Mouse (Mus musculus): ENCODE measurements around the gene Ttc3. TPM values are rescaled to one million over a fixed set of nuclear protein-coding genes. Genes with fewer than 3 reads are reported as not detected.
"Not testable (repeated sequence)": the region's sequence is repeated elsewhere in the genome, so short reads cannot be mapped to it uniquely, and the experiment has no call there.

Ttc3 gene
- polyA plus RNA-seq, 1 experiment from 2014 or later = 484 TPM

DNA sequence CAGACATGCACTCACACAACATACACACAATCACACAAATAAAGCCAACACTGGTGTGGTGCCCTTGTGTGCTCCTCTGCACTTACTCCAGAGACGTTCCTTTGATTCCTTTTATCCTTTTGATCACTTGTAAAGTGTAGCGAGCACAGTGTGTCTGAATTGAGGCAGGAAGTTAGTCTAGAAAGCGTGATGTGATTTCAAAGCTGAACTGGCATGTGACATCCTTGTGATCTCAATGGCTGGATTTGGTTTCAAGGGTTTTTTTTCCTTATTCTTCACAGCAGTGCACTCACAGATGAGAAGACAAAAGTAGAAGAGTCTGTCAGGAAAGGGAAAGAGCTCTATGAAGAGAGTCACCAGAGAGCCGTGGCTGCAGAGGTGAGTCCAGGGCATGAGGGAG, 83.7 kb downstream of the Ttc3 start:
- ATAC-seq (replicated peaks; ENCODE audit: low FRiP score) (no peak), DNase-seq (ENCODE audit: low spot score) (no peak)
- no peaks in the 10 kb centered on the region for H3K27me3 ChIP-seq (ENCODE audit: control insufficient read depth, insufficient read depth, low read length)
- no peak overlapping the region for H3K4me2 ChIP-seq (ENCODE audit: low read depth, low read length, severe bottlenecking)
- no peaks in the 10 kb centered on the region for H3K4me1 ChIP-seq (replicated peaks; ENCODE audit: control insufficient read depth, insufficient read depth, low read length)
- peaks cover 17% of the 10 kb centered on the region; the same call in 1 of the 2 replicates for H3K36me3 ChIP-seq (ENCODE audit: control insufficient read depth, insufficient read depth, low read length)
- H3K9ac ChIP-seq (ENCODE audit: low read length) = no peak overlapping the region
- no peak overlapping the region for H3K27ac ChIP-seq (ENCODE audit: low read depth, low read length)
- 78% methylated on average over 4 of the region's 4 CpGs for WGBS
- H3K9me3 ChIP-seq (ENCODE audit: control insufficient read depth, low read length) = no peaks in the 10 kb centered on the region
- H3K4me3 ChIP-seq (ENCODE audit: low read depth, low read length) = no peak overlapping the region

DNA sequence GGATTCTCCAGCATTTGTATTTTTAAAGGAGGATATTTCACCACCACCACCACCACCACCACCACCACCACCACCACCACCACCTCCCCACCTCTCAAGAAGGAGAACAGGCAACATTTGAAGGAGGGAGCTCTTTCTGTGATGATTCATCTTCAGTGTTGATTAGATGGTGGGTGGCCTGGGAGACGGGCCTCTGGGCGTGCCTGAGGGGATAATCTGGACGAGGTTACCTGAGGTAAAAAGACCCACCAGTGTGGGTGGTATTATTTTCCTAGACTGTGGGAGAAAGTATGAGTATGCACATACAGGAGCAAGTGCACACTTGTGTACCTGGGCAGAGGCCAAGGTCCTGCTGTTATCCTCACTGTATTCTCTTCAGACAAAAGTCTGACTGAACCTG, 93.6 kb downstream of the Ttc3 start:
- Histone ChIP-seq H3K9ac (ENCODE audit: low read length) (no peak overlapping the region), H3K9me3 (ENCODE audit: control insufficient read depth, low read length) (no peaks in the 10 kb centered on the region), H3K27me3 (ENCODE audit: control insufficient read depth, insufficient read depth, low read length) (no peaks in the 10 kb centered on the region), H3K4me3 (ENCODE audit: low read depth, low read length) (no peak overlapping the region), H3K36me3 (ENCODE audit: control insufficient read depth, insufficient read depth, low read length) (peaks cover 42% of the 10 kb centered on the region), H3K4me2 (ENCODE audit: low read depth, low read length, severe bottlenecking) (no peak overlapping the region), H3K27ac (ENCODE audit: low read depth, low read length) (no peak overlapping the region), H3K4me1 (replicated peaks; ENCODE audit: control insufficient read depth, insufficient read depth, low read length) (no peaks in the 10 kb centered on the region)
- 94% methylated on average over 3 of the region's 3 CpGs for WGBS
- DNase-seq (ENCODE audit: low spot score) = no peak
- no peak for ATAC-seq (replicated peaks; ENCODE audit: low FRiP score)

DNA sequence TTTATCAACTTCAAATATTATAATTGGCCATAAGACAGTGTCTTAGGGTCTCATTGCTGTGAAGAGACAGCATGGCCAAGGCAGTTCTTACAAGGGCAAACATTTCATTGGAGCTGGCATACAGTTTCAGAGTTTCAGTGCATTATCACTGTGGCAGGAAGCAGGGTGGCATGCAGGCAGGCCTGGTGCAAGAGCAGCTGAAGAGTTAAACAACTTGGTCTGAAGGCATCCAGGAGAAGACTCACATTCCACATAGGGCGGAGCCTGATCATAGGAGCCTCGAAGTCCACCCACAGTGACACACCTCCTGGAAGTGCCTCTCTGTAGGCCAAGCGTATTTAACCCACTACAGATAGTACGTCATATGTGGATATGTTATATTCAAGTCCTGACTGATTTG, 95.5 kb downstream of the Ttc3 start:
- no peak for DNase-seq (ENCODE audit: low spot score)
- no peak overlapping the region for H3K27ac ChIP-seq (ENCODE audit: low read depth, low read length)

DNA sequence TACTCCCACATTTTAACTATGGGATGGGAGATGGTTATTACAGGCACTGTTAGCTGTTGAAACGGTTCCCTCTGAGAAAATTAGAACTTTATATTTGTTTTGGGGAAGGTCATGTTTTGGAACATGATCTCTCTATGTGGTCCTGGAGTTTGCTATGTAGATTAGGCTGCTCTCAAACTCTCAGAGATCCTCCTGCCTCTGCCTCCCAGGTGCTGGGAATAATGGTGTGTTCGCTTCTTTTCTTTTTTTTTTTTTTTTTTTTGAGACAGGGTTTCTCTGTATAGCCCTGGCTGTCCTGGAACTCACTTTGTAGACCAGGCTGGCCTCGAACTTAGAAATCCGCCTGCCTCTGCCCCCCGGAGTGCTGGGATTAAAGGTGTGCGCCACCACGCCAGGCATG, 95.9 kb downstream of the Ttc3 start:
- ATAC-seq (replicated peaks; ENCODE audit: low FRiP score) = not testable (repeated sequence)

More for the DNA sequence above, 95.5 kb downstream of the Ttc3 start:
- H3K4me1 ChIP-seq (replicated peaks; ENCODE audit: control insufficient read depth, insufficient read depth, low read length) = no peaks in the 10 kb centered on the region
- WGBS = 93% methylated on average over 4 of the region's 4 CpGs
- H3K4me2 ChIP-seq (ENCODE audit: low read depth, low read length, severe bottlenecking) = no peak overlapping the region
- no peak overlapping the region for H3K9ac ChIP-seq (ENCODE audit: low read length)
- no peaks in the 10 kb centered on the region for H3K27me3 ChIP-seq (ENCODE audit: control insufficient read depth, insufficient read depth, low read length)
- no peak overlapping the region for H3K4me3 ChIP-seq (ENCODE audit: low read depth, low read length)
- peaks cover 32% of the 10 kb centered on the region for H3K36me3 ChIP-seq (ENCODE audit: control insufficient read depth, insufficient read depth, low read length)
- no peak for ATAC-seq (replicated peaks; ENCODE audit: low FRiP score)
- H3K9me3 ChIP-seq (ENCODE audit: control insufficient read depth, low read length) = no peaks in the 10 kb centered on the region

DNA sequence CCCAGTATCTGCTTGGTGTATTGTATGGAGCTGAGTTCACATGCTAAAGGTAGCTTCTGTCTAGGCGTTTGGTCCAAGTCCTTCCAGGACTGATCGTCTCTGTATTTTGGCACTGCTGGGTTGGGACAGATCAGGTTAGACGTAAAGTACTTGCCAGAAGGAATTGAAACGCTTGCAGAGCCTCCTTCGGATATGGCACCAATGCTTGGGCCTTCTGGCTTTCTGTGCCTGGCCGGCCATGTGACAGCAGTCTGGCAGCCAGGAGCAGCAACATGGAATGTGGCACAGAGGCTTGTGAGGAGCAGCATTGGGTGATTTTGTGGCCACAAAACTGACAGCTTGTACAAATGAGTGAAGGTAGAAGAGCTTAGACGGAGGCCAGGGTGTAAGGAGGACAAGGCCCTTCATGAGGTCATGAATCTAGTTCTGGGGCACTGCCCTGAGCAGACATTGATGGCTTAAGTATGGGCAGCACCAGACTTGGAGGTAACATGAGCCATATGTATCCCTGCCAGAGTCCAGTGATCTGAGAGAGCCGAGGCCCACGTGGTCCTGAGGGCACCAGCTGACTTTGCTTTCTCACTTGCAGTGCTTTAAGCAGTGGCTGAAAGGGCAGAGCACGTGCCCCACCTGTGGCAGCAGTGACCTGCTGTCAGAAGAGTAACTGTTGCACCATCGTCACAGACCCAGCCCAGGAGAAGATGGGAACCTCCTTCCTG, 97.1 kb downstream of the Ttc3 start:
- H3K27ac ChIP-seq (ENCODE audit: low read depth, low read length) = no peak overlapping the region
- H3K9ac ChIP-seq (ENCODE audit: low read length) = no peak overlapping the region
- 89% methylated on average over 11 of the region's 11 CpGs for WGBS
- H3K9me3 ChIP-seq (ENCODE audit: control insufficient read depth, low read length) = no peaks in the 10 kb centered on the region
- no peaks in the 10 kb centered on the region for H3K27me3 ChIP-seq (ENCODE audit: control insufficient read depth, insufficient read depth, low read length)
- H3K4me2 ChIP-seq (ENCODE audit: low read depth, low read length, severe bottlenecking) = no peak overlapping the region
- H3K4me1 ChIP-seq (replicated peaks; ENCODE audit: control insufficient read depth, insufficient read depth, low read length) = no peaks in the 10 kb centered on the region
- no peak for DNase-seq (ENCODE audit: low spot score)
- H3K4me3 ChIP-seq (ENCODE audit: low read depth, low read length) = no peak overlapping the region
- H3K36me3 ChIP-seq (ENCODE audit: control insufficient read depth, insufficient read depth, low read length) = peaks cover 21% of the 10 kb centered on the region
- ATAC-seq (replicated peaks; ENCODE audit: low FRiP score) = no peak

More for the DNA sequence above, 95.9 kb downstream of the Ttc3 start:
- 94% methylated on average over 7 of the region's 7 CpGs for WGBS
- H3K36me3 ChIP-seq (ENCODE audit: control insufficient read depth, insufficient read depth, low read length) = peaks cover 30% of the 10 kb centered on the region
- H3K4me2 ChIP-seq (ENCODE audit: low read depth, low read length, severe bottlenecking); H3K27me3 ChIP-seq (ENCODE audit: control insufficient read depth, insufficient read depth, low read length); H3K9ac ChIP-seq (ENCODE audit: low read length); H3K27ac ChIP-seq (ENCODE audit: low read depth, low read length); H3K9me3 ChIP-seq (ENCODE audit: control insufficient read depth, low read length); H3K4me3 ChIP-seq (ENCODE audit: low read depth, low read length); H3K4me1 ChIP-seq (replicated peaks; ENCODE audit: control insufficient read depth, insufficient read depth, low read length); DNase-seq (ENCODE audit: low spot score): not testable (repeated sequence)

DNA sequence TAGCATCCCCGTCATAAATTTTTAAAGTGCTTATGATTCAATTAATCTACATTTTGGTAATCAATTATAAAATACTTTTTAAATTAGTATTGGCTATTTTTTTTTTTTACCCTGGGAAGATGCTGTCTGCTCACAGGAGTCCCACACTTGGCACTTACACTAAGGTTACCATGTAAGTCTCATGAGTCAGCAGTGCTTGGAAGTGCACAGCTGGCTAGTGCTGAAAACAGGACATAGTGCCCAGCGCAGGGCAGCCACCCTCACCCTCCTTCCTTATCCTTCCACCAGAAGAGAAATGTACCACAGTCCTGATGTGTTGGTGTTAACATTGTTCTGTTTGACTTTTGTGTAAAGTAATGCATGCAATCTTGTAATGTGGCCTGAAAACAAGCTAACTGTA, 98.0 kb downstream of the Ttc3 start:
- WGBS = 95% methylated on average over 2 of the region's 2 CpGs
- Histone ChIP-seq H3K27ac (ENCODE audit: low read depth, low read length) (no peak overlapping the region), H3K4me3 (ENCODE audit: low read depth, low read length) (no peak overlapping the region), H3K4me1 (replicated peaks; ENCODE audit: control insufficient read depth, insufficient read depth, low read length) (no peaks in the 10 kb centered on the region), H3K36me3 (ENCODE audit: control insufficient read depth, insufficient read depth, low read length) (peaks cover 21% of the 10 kb centered on the region), H3K27me3 (ENCODE audit: control insufficient read depth, insufficient read depth, low read length) (no peaks in the 10 kb centered on the region), H3K4me2 (ENCODE audit: low read depth, low read length, severe bottlenecking) (no peak overlapping the region), H3K9ac (ENCODE audit: low read length) (no peak overlapping the region), H3K9me3 (ENCODE audit: control insufficient read depth, low read length) (no peaks in the 10 kb centered on the region)
- ATAC-seq (replicated peaks; ENCODE audit: low FRiP score) = no peak
- DNase-seq (ENCODE audit: low spot score) = no peak

DNA sequence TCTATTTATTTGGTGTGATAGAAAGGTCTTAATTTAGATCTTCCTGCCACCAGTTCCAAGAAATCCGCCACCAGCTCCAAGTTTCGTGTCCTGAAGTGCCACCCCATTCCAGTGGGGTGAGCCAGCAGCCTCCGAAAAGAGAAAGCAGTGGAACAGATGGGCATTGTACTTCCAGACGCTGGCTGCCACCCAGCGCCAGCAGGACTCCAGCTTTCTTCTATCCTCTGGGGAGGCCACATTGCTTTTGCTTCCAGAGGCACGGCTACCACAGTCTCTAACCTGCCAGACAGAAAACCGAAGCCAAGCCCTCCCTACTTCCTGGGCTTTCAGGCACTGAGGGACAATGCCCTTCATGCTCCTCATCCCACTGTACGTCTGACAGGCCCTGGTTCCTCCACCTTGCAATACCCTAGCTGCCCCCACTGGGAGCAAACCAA, 102.1 kb downstream of the Ttc3 start:
- Histone ChIP-seq H3K36me3 (ENCODE audit: control insufficient read depth, insufficient read depth, low read length) (peaks cover 12% of the 10 kb centered on the region), H3K9me3 (ENCODE audit: control insufficient read depth, low read length) (no peaks in the 10 kb centered on the region), H3K27me3 (ENCODE audit: control insufficient read depth, insufficient read depth, low read length) (no peaks in the 10 kb centered on the region), H3K4me1 (replicated peaks; ENCODE audit: control insufficient read depth, insufficient read depth, low read length) (no peaks in the 10 kb centered on the region), H3K9ac (ENCODE audit: low read length) (0 out of 2 replicates have a peak overlapping the region, but pooled peaks have one; percentile 2), H3K27ac (ENCODE audit: low read depth, low read length) (peak overlapping the region; percentile 25; the same call in 1 of the 2 replicates), H3K4me2 (ENCODE audit: low read depth, low read length, severe bottlenecking) (no peak overlapping the region), H3K4me3 (ENCODE audit: low read depth, low read length) (no peak overlapping the region)
- 66% methylated on average over 8 of the region's 8 CpGs for WGBS
- ATAC-seq (replicated peaks; ENCODE audit: low FRiP score) (no peak), DNase-seq (ENCODE audit: low spot score) (no peak)

DNA sequence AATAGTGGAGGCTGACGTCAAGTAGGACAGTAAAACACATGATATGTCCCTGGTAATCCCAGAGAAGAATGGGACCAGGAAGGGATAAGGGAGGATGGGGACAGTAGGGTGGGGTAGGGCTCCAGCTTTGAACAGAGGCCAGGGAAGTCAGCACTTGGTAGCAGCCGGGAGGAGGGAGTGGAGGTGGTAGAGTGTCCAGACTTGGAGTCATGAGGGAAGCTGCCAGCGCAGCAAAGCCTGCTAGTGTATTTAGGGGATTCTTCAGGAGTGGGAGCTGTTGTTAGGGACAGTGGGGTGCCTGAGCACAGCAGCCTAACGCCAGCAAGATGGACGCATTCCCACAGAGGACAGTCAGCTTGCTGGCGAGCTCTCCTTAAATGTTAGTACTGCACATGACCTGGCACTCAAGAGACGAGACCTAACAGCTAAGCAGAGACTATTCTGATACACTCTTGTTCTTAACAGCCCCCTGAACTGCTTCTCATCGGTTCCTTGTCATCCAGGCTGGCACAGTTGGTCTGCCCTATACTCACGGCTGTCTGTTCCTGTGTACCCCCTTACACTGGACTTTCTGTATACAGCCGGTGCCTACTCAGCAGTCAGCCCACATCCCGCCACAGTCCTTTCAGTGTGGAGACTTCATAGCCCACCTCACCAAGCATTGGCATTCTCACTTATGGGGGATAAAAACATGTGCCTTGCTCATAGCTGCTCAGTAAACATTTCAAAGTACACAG, 102.8 kb downstream of the Ttc3 start:
- Histone ChIP-seq H3K4me1 (replicated peaks; ENCODE audit: control insufficient read depth, insufficient read depth, low read length) (no peaks in the 10 kb centered on the region), H3K27ac (ENCODE audit: low read depth, low read length) (no peak overlapping the region; the same call in 1 of the 2 replicates), H3K36me3 (ENCODE audit: control insufficient read depth, insufficient read depth, low read length) (peaks cover 5% of the 10 kb centered on the region; the same call in 1 of the 2 replicates), H3K27me3 (ENCODE audit: control insufficient read depth, insufficient read depth, low read length) (no peaks in the 10 kb centered on the region), H3K9ac (ENCODE audit: low read length) (0 out of 2 replicates have a peak overlapping the region, but pooled peaks have one; percentile 2), H3K4me2 (ENCODE audit: low read depth, low read length, severe bottlenecking) (no peak overlapping the region), H3K4me3 (ENCODE audit: low read depth, low read length) (no peak overlapping the region), H3K9me3 (ENCODE audit: control insufficient read depth, low read length) (no peaks in the 10 kb centered on the region)
- 83% methylated on average over 11 of the region's 11 CpGs for WGBS
- no peak for DNase-seq (ENCODE audit: low spot score)
- ATAC-seq (replicated peaks; ENCODE audit: low FRiP score) = no peak

Measured in forebrain, embryonic 11.5 days (tissue).